Comparison of ENCODE assay signal across 29 mouse cellular contexts in the genomic region with DNA sequence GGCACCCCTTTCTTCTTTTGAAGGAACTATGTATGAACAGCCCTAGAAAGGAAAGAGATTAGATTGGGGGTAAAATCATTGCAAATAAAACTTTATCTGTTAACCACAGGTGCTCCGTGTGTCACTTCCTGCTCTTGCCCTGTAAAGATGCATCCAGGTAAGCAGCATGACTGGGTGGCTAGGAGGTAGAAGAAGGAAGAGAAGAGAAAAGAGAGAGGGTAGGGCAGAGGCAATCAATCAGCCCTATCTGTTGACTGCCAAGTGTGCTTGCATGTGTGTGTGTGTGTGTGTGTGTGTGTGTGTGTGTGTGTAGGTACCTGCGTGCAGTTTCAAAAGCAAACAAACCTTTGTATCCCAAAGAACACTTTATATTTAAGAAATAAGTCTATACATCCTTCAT. TPM values are rescaled to one million over a fixed set of nuclear protein-coding genes. Genes with fewer than 3 reads are reported as not detected.
"Had no signal": no experiment of that assay in that cellular context is flagged by ENCODE, and none has a peak within 500 bp of the region (broad histone marks: within the 10 kb centered on the region; RNA-seq: fewer than 3 reads in every experiment).

No protein-coding gene starts in this region.

- H3K4me3 ChIP-seq: layer of hippocampus, adult 2 months; limb, embryonic 12.5 days; limb, embryonic 15.5 days; megakaryocyte, embryonic 14.5 days; midbrain, embryonic 10.5 days; neural tube, embryonic 12.5 days; neural tube, embryonic 15.5 days had no signal

- H3K27ac ChIP-seq: kidney, postnatal 0 days; limb, embryonic 12.5 days; limb, embryonic 15.5 days; liver, embryonic 14.5 days; midbrain, embryonic 10.5 days; neural tube, embryonic 12.5 days; neural tube, embryonic 15.5 days had no signal

- ATAC-seq: inflammation-experienced regulatory T-cells, adult 6 months; liver, postnatal 0 days; lung, postnatal 0 days had no signal

- H3K9me3 ChIP-seq: limb, embryonic 12.5 days; limb, embryonic 15.5 days; megakaryocyte, embryonic 14.5 days; midbrain, embryonic 10.5 days; neural tube, embryonic 12.5 days; neural tube, embryonic 15.5 days had no signal

- DNase-seq: kidney, adult 2 months; kidney, postnatal 25 days; layer of hippocampus, adult 9-11 months; layer of hippocampus, postnatal 36 days; liver, postnatal 0 days; lung, embryonic 14.5 days; midbrain, embryonic 14.5 days; right cerebral cortex, adult 18-20 months; right cerebral cortex, postnatal 14 days; right cerebral cortex, postnatal 4 days; spleen, adult 18-20 months; thymus, postnatal 25 days had no signal

- H3K4me2 ChIP-seq: limb, embryonic 12.5 days; limb, embryonic 15.5 days; liver, embryonic 11.5 days; lung, embryonic 14.5 days; neural tube, embryonic 12.5 days; neural tube, embryonic 15.5 days had no signal

- H3K9ac ChIP-seq: limb, embryonic 12.5 days; limb, embryonic 15.5 days; liver, embryonic 14.5 days; liver, postnatal 0 days; lung, embryonic 14.5 days; neural tube, embryonic 12.5 days; neural tube, embryonic 15.5 days had no signal

- H3K27me3 ChIP-seq: limb, embryonic 12.5 days; neural tube, embryonic 15.5 days had no signal

- H3K36me3 ChIP-seq: limb, embryonic 12.5 days; limb, embryonic 15.5 days; midbrain, embryonic 10.5 days; neural tube, embryonic 12.5 days; neural tube, embryonic 15.5 days had no signal

RNA-seq across cellular contexts. Expression of a gene that starts 2.0 kb away (rescaled TPM):
- total RNA-seq: layer of hippocampus, adult 2 months; layer of hippocampus, postnatal 36 days; left cerebral cortex, adult 8-10 months; left cerebral cortex, postnatal 14 days; left cerebral cortex, postnatal 4 days had no signal
- polyA plus RNA-seq: inflammation-experienced regulatory T-cells, adult 6 months; kidney, adult 2 months; kidney, embryonic 14.5 days; kidney, postnatal 0 days; limb, embryonic 12.5 days; liver, embryonic 11.5 days; liver, embryonic 14.5 days; liver, postnatal 0 days; lung, embryonic 14.5 days; midbrain, embryonic 10.5 days; midbrain, embryonic 14.5 days; neural tube, embryonic 12.5 days; neural tube, embryonic 15.5 days; urinary bladder, adult 2 months had no signal

RNA-seq across cellular contexts. Expression of a gene that starts 5.0 kb away (rescaled TPM):
- polyA plus RNA-seq: inflammation-experienced regulatory T-cells, adult 6 months had no signal
